Mouse (Mus musculus) CD4-positive, CD25-positive, alpha-beta regulatory T cell, adult 2 months (primary cell): ENCODE measurements at regions not wholly inside any gene's neighbourhood (a gene's known extent, or its start where the extent isn't known, plus 50 kb on each side); places are given as distances from the start of the nearest gene placed in this dataset.

Experiments
- DNase-seq: peaks from one replicate; pipeline ENCODE4 v3.0.0-alpha.2; 2012; ENCODE audit warnings: low read depth, low spot score

GRCm38 (mm10) chr2:160192661-160193060, 141.3 kb downstream of the Gm826 start:
- DNase-seq, result no peak

GRCm38 (mm10) chr2:160186106-160186505, 147.9 kb downstream of the Gm826 start:
- no peak for DNase-seq

- DNase-seq, result peak; percentile 1
These were observed 162.9 kb downstream of the Gm826 start for GRCm38 (mm10) chr2:160170975-160171515.

- no peak for DNase-seq
These were observed 175.2 kb downstream of the Gm826 start for GRCm38 (mm10) chr2:160158599-160159261.

GRCm38 (mm10) chr2:160153781-160154180, 180.2 kb downstream of the Gm826 start:
- no peak for DNase-seq

- no peak for DNase-seq
These were observed 181.9 kb downstream of the Gm826 start for GRCm38 (mm10) chr2:160152101-160152500.

GRCm38 (mm10) chr2:160148936-160149335, 185.0 kb downstream of the Gm826 start:
- DNase-seq, result no peak

GRCm38 (mm10) chr2:160148516-160148915, 185.4 kb downstream of the Gm826 start:
- DNase-seq, result no peak

GRCm38 (mm10) chr2:160148031-160148430, 185.9 kb downstream of the Gm826 start:
- DNase-seq, result no peak

GRCm38 (mm10) chr2:160140166-160140740, 193.7 kb downstream of the Gm826 start:
- DNase-seq, result no peak

GRCm38 (mm10) chr2:160138091-160138490, 195.9 kb downstream of the Gm826 start:
- DNase-seq, result no peak

GRCm38 (mm10) chr2:160131797-160132196, 202.2 kb downstream of the Gm826 start:
- DNase-seq, result no peak

- DNase-seq, result no peak
These were observed 202.6 kb downstream of the Gm826 start for GRCm38 (mm10) chr2:160131386-160131785.

- DNase-seq, result no peak
These were observed 216.8 kb downstream of the Gm826 start for GRCm38 (mm10) chr2:160117148-160117547.

- DNase-seq, result no peak
These were observed 222.7 kb downstream of the Gm826 start for GRCm38 (mm10) chr2:160111176-160111692.

- DNase-seq, result no peak
These were observed 240.9 kb downstream of the Gm826 start for GRCm38 (mm10) chr2:160093078-160093477.

GRCm38 (mm10) chr2:160085999-160086398, 248.0 kb downstream of the Gm826 start:
- no peak for DNase-seq

- no peak for DNase-seq
These were observed 250.3 kb downstream of the Gm826 start for GRCm38 (mm10) chr2:160083674-160084073.

GRCm38 (mm10) chr2:160082106-160082653, 251.8 kb downstream of the Gm826 start:
- no peak for DNase-seq

- DNase-seq, result no peak
These were observed 258.3 kb downstream of the Gm826 start for GRCm38 (mm10) chr2:160075694-160076093.

- DNase-seq, result no peak
These were observed 263.5 kb downstream of the Gm826 start for GRCm38 (mm10) chr2:160070441-160070840.

GRCm38 (mm10) chr2:160068772-160069171, 265.2 kb downstream of the Gm826 start:
- no peak for DNase-seq

- no peak for DNase-seq
These were observed 266.1 kb downstream of the Gm826 start for GRCm38 (mm10) chr2:160067904-160068303.
